Mouse (Mus musculus): ENCODE measurements around the gene Cyp2e1. TPM values are rescaled to one million over a fixed set of nuclear protein-coding genes. Genes with fewer than 3 reads are reported as not detected.
"Not testable (repeated sequence)": the region's sequence is repeated elsewhere in the genome, so short reads cannot be mapped to it uniquely, and the experiment has no call there.

Gene Cyp2e1
- polyA plus RNA-seq, 1 experiment from 2014 or later = 0.46 TPM

- WGBS (ENCODE audit: insufficient replicate concordance) = 36% methylated on average over 1 of the region's 1 CpGs
- not testable (repeated sequence) for H3K27me3 ChIP-seq; H3K36me3 ChIP-seq (replicated peaks); H3K4me1 ChIP-seq (replicated peaks); ATAC-seq (ENCODE audit: insufficient read depth); H3K4me2 ChIP-seq; H3K9ac ChIP-seq; H3K27ac ChIP-seq (replicated peaks); H3K9me3 ChIP-seq (replicated peaks); H3K4me3 ChIP-seq (replicated peaks)
These were observed 1.9 kb downstream of the Cyp2e1 start for GRCm38 (mm10) chr7:140765391-140765790.

- H3K4me3 ChIP-seq (replicated peaks) = no peak overlapping the region
- H3K9ac ChIP-seq = no peak overlapping the region
- H3K9me3 ChIP-seq (replicated peaks) = no peaks in the 10 kb centered on the region
- no peaks in the 10 kb centered on the region for H3K4me1 ChIP-seq (replicated peaks)
- no peak overlapping the region for H3K4me2 ChIP-seq
- H3K27ac ChIP-seq (replicated peaks) = no peak overlapping the region
- WGBS (ENCODE audit: insufficient replicate concordance) = 39% methylated on average over 12 of the region's 12 CpGs
- no peaks in the 10 kb centered on the region for H3K36me3 ChIP-seq (replicated peaks)
- no peak for ATAC-seq (ENCODE audit: insufficient read depth)
- no peaks in the 10 kb centered on the region for H3K27me3 ChIP-seq
These were observed 2.6 kb downstream of the Cyp2e1 start for GRCm38 (mm10) chr7:140765888-140766739.

GRCm38 (mm10) chr7:140780548-140780947, 17.0 kb downstream of the Cyp2e1 start:
- H3K27ac ChIP-seq (replicated peaks) = no peak overlapping the region
- no peak overlapping the region for H3K4me3 ChIP-seq (replicated peaks)
- H3K4me2 ChIP-seq = no peak overlapping the region
- H3K36me3 ChIP-seq (replicated peaks) = no peaks in the 10 kb centered on the region
- no peaks in the 10 kb centered on the region for H3K27me3 ChIP-seq
- 54% methylated on average over 4 of the region's 4 CpGs for WGBS (ENCODE audit: insufficient replicate concordance)
- no peak overlapping the region for H3K9ac ChIP-seq
- no peaks in the 10 kb centered on the region for H3K9me3 ChIP-seq (replicated peaks)
- no peaks in the 10 kb centered on the region for H3K4me1 ChIP-seq (replicated peaks)
- no peak for ATAC-seq (ENCODE audit: insufficient read depth)

DNA sequence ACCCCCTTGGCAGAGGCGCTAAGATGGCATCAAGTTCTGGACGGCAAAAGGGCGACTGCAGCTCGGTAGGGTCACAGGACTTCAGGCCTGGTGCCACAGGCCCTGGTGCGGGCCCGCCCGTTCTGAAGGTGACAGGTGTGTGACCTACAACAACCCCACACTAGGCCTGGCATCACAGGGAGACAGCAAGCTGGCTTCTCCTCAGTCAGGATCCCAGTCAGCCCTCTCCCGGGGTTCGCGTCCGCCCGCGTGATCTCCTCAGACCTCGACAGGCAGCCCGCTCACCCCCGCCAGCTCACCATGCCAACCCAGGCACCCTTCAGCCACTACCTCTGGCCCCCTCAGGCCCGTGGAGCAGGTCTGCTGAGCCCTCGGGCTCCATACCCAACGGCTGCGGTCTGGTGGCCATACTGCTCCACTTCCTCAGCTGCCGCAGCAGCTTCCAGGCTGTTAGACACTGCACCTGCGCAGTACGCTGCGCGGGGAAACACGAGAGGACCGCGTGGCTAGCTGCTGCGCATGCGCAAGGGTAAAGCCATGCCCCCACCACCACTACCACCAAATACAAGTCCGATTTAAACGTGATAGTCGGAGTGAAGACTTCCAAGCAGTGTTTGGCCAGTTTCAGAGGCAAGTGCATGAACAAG, 24.0 kb downstream of the Cyp2e1 start, which contains the start of gene Syce1:
Gene Syce1 (minus strand): TSS at position 447 of the 647 bp plus-strand sequence.
- no peak within 1 kb of the TSS for H3K4me2 ChIP-seq
- H3K27me3 ChIP-seq = no peaks in the 10 kb centered on the region
- no peak within 1 kb of the TSS for H3K9ac ChIP-seq
- H3K9me3 ChIP-seq (replicated peaks) = no peaks in the 10 kb centered on the region
- no peak within 1 kb of the TSS for H3K4me3 ChIP-seq (replicated peaks)
- no peaks in the 10 kb centered on the region for H3K36me3 ChIP-seq (replicated peaks)
- ATAC-seq (ENCODE audit: insufficient read depth) = no peak
- no peak within 1 kb of the TSS for H3K27ac ChIP-seq (replicated peaks)
- 69% methylated on average over 33 of the region's 33 CpGs for WGBS (ENCODE audit: insufficient replicate concordance)
- H3K4me1 ChIP-seq (replicated peaks) = no peaks in the 10 kb centered on the region

DNA sequence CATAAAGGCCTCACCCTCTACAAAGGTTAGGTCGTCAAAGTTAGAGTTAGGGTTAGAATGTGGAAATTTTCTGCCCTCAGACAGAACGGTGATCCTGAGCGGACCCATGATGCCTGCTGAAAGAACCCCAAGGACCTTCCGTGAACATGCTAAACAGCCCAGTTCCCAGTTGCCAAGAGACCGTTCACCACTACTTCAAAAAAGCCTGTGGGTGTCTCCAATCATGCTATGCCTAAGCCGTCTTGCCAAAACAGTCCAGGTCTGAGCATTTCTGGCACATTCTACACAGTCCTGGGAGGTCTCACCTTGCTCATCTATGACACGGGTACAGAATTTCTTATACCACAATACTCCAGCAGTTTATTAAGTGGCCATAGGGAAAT, 24.5 kb downstream of the Cyp2e1 start:
- no peak for ATAC-seq (ENCODE audit: insufficient read depth)
- Histone ChIP-seq H3K4me2 (no peak overlapping the region), H3K9me3 (replicated peaks) (no peaks in the 10 kb centered on the region), H3K4me3 (replicated peaks) (no peak overlapping the region), H3K27ac (replicated peaks) (no peak overlapping the region), H3K4me1 (replicated peaks) (no peaks in the 10 kb centered on the region), H3K27me3 (no peaks in the 10 kb centered on the region), H3K36me3 (replicated peaks) (no peaks in the 10 kb centered on the region), H3K9ac (no peak overlapping the region)
- WGBS (ENCODE audit: insufficient replicate concordance) = 68% methylated on average over 7 of the region's 7 CpGs

GRCm38 (mm10) chr7:140793541-140793940, 30.0 kb downstream of the Cyp2e1 start:
- Histone ChIP-seq H3K4me1 (replicated peaks) (no peaks in the 10 kb centered on the region), H3K27ac (replicated peaks) (no peak overlapping the region), H3K9me3 (replicated peaks) (no peaks in the 10 kb centered on the region), H3K4me3 (replicated peaks) (no peak overlapping the region), H3K4me2 (no peak overlapping the region), H3K9ac (no peak overlapping the region), H3K36me3 (replicated peaks) (no peaks in the 10 kb centered on the region), H3K27me3 (no peaks in the 10 kb centered on the region)
- no peak for ATAC-seq (ENCODE audit: insufficient read depth)
- 44% methylated on average over 4 of the region's 4 CpGs for WGBS (ENCODE audit: insufficient replicate concordance)

DNA sequence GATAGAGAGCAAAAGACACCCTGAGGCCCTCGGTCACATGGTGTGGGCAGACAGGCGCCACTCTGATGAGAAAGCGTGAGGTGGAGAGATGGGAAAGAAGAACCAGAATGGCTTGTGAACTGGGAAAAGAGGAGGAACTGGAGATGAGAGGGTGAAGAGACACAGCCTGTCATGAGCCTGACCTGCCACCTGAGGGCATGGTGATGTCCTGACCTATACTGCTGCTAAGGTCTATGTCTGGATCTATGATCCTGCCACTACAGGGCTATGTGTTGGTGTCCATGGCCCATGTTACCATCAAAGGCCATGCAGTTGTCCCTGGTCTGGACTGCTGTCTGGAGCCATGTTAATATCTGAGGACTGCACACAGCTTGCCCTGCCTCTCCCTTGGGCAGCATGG, 34.1 kb downstream of the Cyp2e1 start:
- WGBS (ENCODE audit: insufficient replicate concordance) = 66% methylated on average over 3 of the region's 3 CpGs
- H3K4me2 ChIP-seq = no peak overlapping the region
- no peak overlapping the region for H3K9ac ChIP-seq
- H3K4me1 ChIP-seq (replicated peaks) = no peaks in the 10 kb centered on the region
- H3K4me3 ChIP-seq (replicated peaks) = no peak overlapping the region
- H3K36me3 ChIP-seq (replicated peaks) = no peaks in the 10 kb centered on the region
- no peaks in the 10 kb centered on the region for H3K9me3 ChIP-seq (replicated peaks)
- H3K27ac ChIP-seq (replicated peaks) = no peak overlapping the region
- no peak for ATAC-seq (ENCODE audit: insufficient read depth)
- H3K27me3 ChIP-seq = no peaks in the 10 kb centered on the region

DNA sequence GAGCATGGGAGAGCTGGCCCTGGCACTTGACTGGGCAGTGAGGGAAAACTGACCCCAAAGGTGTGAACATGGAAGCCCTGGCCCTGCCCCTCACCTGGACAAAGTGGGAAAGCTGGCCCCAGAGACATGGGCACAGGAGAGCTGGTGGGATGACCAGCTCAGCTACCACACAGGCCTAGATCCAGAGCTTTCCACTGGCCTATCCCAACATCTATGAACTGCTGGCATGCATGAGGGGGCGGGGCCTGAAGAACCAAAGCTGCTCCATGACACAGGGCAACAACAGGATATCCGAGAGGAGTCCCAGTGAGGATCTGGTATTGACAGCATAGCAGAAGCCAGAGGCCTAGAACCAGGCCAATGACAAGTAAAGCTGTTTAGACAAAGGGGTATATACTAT, 34.7 kb downstream of the Cyp2e1 start:
- WGBS (ENCODE audit: insufficient replicate concordance) = 47% methylated on average over 2 of the region's 2 CpGs

GRCm38 (mm10) chr7:140802629-140803028, 39.1 kb downstream of the Cyp2e1 start:
- no peak overlapping the region for H3K9ac ChIP-seq
- H3K27ac ChIP-seq (replicated peaks) = no peak overlapping the region
- no peak overlapping the region for H3K4me3 ChIP-seq (replicated peaks)
- H3K4me2 ChIP-seq = no peak overlapping the region
- no peak for ATAC-seq (ENCODE audit: insufficient read depth)
- H3K9me3 ChIP-seq (replicated peaks) = no peaks in the 10 kb centered on the region
- H3K4me1 ChIP-seq (replicated peaks) = no peaks in the 10 kb centered on the region
- no peaks in the 10 kb centered on the region for H3K27me3 ChIP-seq
- H3K36me3 ChIP-seq (replicated peaks) = no peaks in the 10 kb centered on the region
- WGBS (ENCODE audit: insufficient replicate concordance) = 58% methylated on average over 6 of the region's 6 CpGs

More for the DNA sequence above, 34.7 kb downstream of the Cyp2e1 start:
- H3K4me1 ChIP-seq (replicated peaks) = no peaks in the 10 kb centered on the region
- no peaks in the 10 kb centered on the region for H3K27me3 ChIP-seq
- no peak overlapping the region for H3K9ac ChIP-seq
- ATAC-seq (ENCODE audit: insufficient read depth) = no peak
- H3K27ac ChIP-seq (replicated peaks) = no peak overlapping the region
- no peak overlapping the region for H3K4me3 ChIP-seq (replicated peaks)
- H3K36me3 ChIP-seq (replicated peaks) = no peaks in the 10 kb centered on the region
- H3K4me2 ChIP-seq = no peak overlapping the region
- no peaks in the 10 kb centered on the region for H3K9me3 ChIP-seq (replicated peaks)

DNA sequence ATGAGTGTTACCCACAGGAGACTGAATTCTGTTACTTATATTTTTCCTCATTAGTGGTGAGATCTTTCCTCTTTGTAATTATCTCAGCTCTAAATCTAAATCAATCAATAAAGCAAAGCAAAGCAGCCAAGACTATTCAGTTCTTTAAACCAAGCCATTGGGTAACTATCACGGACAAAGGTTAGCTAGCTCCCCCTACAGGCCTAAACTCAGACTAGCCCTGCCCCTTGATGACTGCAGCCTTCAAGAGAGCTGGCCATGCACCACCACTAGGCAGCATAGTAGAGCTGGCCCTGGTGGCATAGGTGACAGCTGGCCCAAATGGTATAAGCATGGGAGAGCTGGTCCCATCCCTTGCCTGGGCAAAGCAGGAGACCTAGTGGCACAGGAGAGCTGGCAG, 42.2 kb downstream of the Cyp2e1 start:
- Histone ChIP-seq H3K27me3 (no peaks in the 10 kb centered on the region), H3K9me3 (replicated peaks) (no peaks in the 10 kb centered on the region), H3K27ac (replicated peaks) (no peak overlapping the region), H3K4me2 (no peak overlapping the region), H3K4me3 (replicated peaks) (no peak overlapping the region), H3K9ac (no peak overlapping the region), H3K36me3 (replicated peaks) (no peaks in the 10 kb centered on the region), H3K4me1 (replicated peaks) (no peaks in the 10 kb centered on the region)
- ATAC-seq (ENCODE audit: insufficient read depth) = no peak
- WGBS (ENCODE audit: insufficient replicate concordance) = 4% methylated on average over 1 of the region's 1 CpGs

- H3K4me2 ChIP-seq = no peak overlapping the region
- WGBS (ENCODE audit: insufficient replicate concordance) = 69% methylated on average over 6 of the region's 6 CpGs
- H3K9me3 ChIP-seq (replicated peaks) = no peaks in the 10 kb centered on the region
- no peaks in the 10 kb centered on the region for H3K4me1 ChIP-seq (replicated peaks)
- ATAC-seq (ENCODE audit: insufficient read depth) = no peak
- H3K4me3 ChIP-seq (replicated peaks) = no peak overlapping the region
- H3K36me3 ChIP-seq (replicated peaks) = no peaks in the 10 kb centered on the region
- H3K27me3 ChIP-seq = no peaks in the 10 kb centered on the region
- no peak overlapping the region for H3K9ac ChIP-seq
- H3K27ac ChIP-seq (replicated peaks) = no peak overlapping the region
These were observed 47.0 kb downstream of the Cyp2e1 start for GRCm38 (mm10) chr7:140810496-140810895.
